Mouse (Mus musculus) urinary bladder, postnatal 4 days (tissue): ENCODE measurements at regions not wholly inside any gene's neighbourhood (a gene's known extent, or its start where the extent isn't known, plus 50 kb on each side); places are given as distances from the start of the nearest gene placed in this dataset.

ENCODE experiments used
- DNase-seq, 2 experiments: peaks; one replicate each; pipeline ENCODE4 v3.0.0; 2021 to 2022; ENCODE audit warnings: low spot score in 2 of 2

DNA sequence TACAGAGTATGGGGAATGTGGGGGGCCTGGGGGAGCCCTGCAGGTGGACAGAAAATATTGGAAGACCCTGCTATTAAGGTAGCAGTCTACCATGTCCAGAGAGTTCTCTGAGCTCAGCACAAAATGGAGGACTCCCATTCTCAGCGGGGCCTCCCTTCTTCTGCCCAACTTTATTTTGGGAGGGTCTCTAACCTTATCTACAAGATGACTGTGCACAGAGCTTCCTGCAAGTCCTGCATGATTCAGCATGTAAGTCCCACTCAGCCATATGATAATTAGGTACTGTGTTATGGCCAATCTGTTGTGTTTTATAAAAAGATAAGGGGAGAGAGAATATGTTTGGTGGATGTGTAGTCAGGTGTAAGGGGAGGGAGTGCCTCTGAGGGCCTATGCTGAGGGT lies 74.1 kb downstream of the Ets2 start:
- no peak for DNase-seq

DNA sequence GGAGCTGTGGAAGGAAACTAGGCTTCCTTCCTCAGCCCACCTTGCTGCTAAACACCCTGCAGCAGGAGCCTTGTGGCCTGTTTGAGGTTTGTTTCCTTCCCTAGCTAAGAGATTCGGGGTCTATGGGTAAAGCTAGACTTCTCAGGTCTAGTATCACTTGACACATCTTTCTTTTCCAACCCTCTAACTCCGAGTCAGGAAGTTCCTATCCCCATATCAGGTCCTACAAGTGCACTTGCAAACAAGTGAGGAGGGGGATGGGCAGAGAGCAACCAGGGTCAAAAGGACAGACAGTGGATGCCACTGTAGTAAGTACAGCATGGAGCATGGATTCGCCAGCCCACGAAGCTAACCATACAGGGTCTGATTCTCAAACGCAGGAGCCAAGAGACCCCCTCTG lies 73.5 kb downstream of the Ets2 start:
- no peak for DNase-seq

GRCm38 (mm10) chr16:95773151-95773550 lies 71.3 kb downstream of the Ets2 start:
- no peak for DNase-seq
